Mouse (Mus musculus): ENCODE data around the gene Serpinb6b. TPM values are rescaled to one million over a fixed set of nuclear protein-coding genes. Genes with fewer than 3 reads are reported as not detected.

Serpinb6b gene
- polyA plus RNA-seq, 1 experiment, result 15.9 TPM

- no peak for TF ChIP-seq CTCF (IDR thresholded peaks at IDR 0.05; ENCODE audit: borderline replicate concordance, control insufficient read depth, extremely low read depth, insufficient read depth, low read length, poor library complexity)
- TF ChIP-seq POLR2A (IDR thresholded peaks at IDR 0.05; ENCODE audit: control insufficient read depth, extremely low read depth, insufficient read depth, low read length, poor library complexity), result no peak
- no peak overlapping the region for H3K27ac ChIP-seq (ENCODE audit: control insufficient read depth, insufficient read depth, low read length)
- no peaks in the 10 kb centered on the region for H3K27me3 ChIP-seq (ENCODE audit: control insufficient read depth, insufficient read depth, low read length)
- DNase-seq, result no peak
- H3K36me3 ChIP-seq (ENCODE audit: control insufficient read depth, insufficient read depth, low read length), result 0 out of 2 replicates have a peak, but pooled peaks cover 13% of the 10 kb centered on the region
- no peaks in the 10 kb centered on the region for H3K4me1 ChIP-seq (replicated peaks; ENCODE audit: control insufficient read depth, insufficient read depth, low read length)
- H3K4me3 ChIP-seq (ENCODE audit: control insufficient read depth, insufficient read depth, low read length), result no peak overlapping the region
- 89% methylated on average over 2 of the region's 2 CpGs for WGBS
These were observed 9.3 kb downstream of the Serpinb6b start for GRCm38 (mm10) chr13:32974268-32974667.

- Histone ChIP-seq H3K27ac (ENCODE audit: control insufficient read depth, insufficient read depth, low read length) (no peak overlapping the region), H3K4me1 (replicated peaks; ENCODE audit: control insufficient read depth, insufficient read depth, low read length) (no peaks in the 10 kb centered on the region), H3K27me3 (ENCODE audit: control insufficient read depth, insufficient read depth, low read length) (no peaks in the 10 kb centered on the region), H3K36me3 (ENCODE audit: control insufficient read depth, insufficient read depth, low read length) (0 out of 2 replicates have a peak, but pooled peaks cover 13% of the 10 kb centered on the region), H3K4me3 (ENCODE audit: control insufficient read depth, insufficient read depth, low read length) (no peak overlapping the region)
- 92% methylated on average over 3 of the region's 3 CpGs for WGBS
- no peak for DNase-seq
- no peak for TF ChIP-seq POLR2A (IDR thresholded peaks at IDR 0.05; ENCODE audit: control insufficient read depth, extremely low read depth, insufficient read depth, low read length, poor library complexity)
- TF ChIP-seq CTCF (IDR thresholded peaks at IDR 0.05; ENCODE audit: borderline replicate concordance, control insufficient read depth, extremely low read depth, insufficient read depth, low read length, poor library complexity), result no peak
These were observed 10.0 kb downstream of the Serpinb6b start for GRCm38 (mm10) chr13:32974889-32975460.

- Histone ChIP-seq H3K4me3 (ENCODE audit: control insufficient read depth, insufficient read depth, low read length) (no peak overlapping the region), H3K27ac (ENCODE audit: control insufficient read depth, insufficient read depth, low read length) (no peak overlapping the region), H3K27me3 (ENCODE audit: control insufficient read depth, insufficient read depth, low read length) (no peaks in the 10 kb centered on the region), H3K4me1 (replicated peaks; ENCODE audit: control insufficient read depth, insufficient read depth, low read length) (no peaks in the 10 kb centered on the region), H3K36me3 (ENCODE audit: control insufficient read depth, insufficient read depth, low read length) (0 out of 2 replicates have a peak, but pooled peaks cover 13% of the 10 kb centered on the region)
- TF ChIP-seq CTCF (IDR thresholded peaks at IDR 0.05; ENCODE audit: borderline replicate concordance, control insufficient read depth, extremely low read depth, insufficient read depth, low read length, poor library complexity), result no peak
- TF ChIP-seq POLR2A (IDR thresholded peaks at IDR 0.05; ENCODE audit: control insufficient read depth, extremely low read depth, insufficient read depth, low read length, poor library complexity), result no peak
- DNase-seq, result no peak
- 97% methylated on average over 2 of the region's 2 CpGs for WGBS
These were observed 10.7 kb downstream of the Serpinb6b start for GRCm38 (mm10) chr13:32975710-32976109.

GRCm38 (mm10) chr13:32982556-32983042 lies 17.6 kb downstream of the Serpinb6b start:
- 78% methylated on average over 4 of the region's 4 CpGs for WGBS
- Histone ChIP-seq H3K4me3 (ENCODE audit: control insufficient read depth, insufficient read depth, low read length) (no peak overlapping the region), H3K36me3 (ENCODE audit: control insufficient read depth, insufficient read depth, low read length) (0 out of 2 replicates have a peak, but pooled peaks cover 5% of the 10 kb centered on the region), H3K27ac (ENCODE audit: control insufficient read depth, insufficient read depth, low read length) (no peak overlapping the region), H3K4me1 (replicated peaks; ENCODE audit: control insufficient read depth, insufficient read depth, low read length) (no peaks in the 10 kb centered on the region), H3K27me3 (ENCODE audit: control insufficient read depth, insufficient read depth, low read length) (no peaks in the 10 kb centered on the region)
- TF ChIP-seq POLR2A (IDR thresholded peaks at IDR 0.05; ENCODE audit: control insufficient read depth, extremely low read depth, insufficient read depth, low read length, poor library complexity) (no peak), CTCF (IDR thresholded peaks at IDR 0.05; ENCODE audit: borderline replicate concordance, control insufficient read depth, extremely low read depth, insufficient read depth, low read length, poor library complexity) (no peak)
- no peak for DNase-seq

GRCm38 (mm10) chr13:32986256-32986655 lies 21.2 kb downstream of the Serpinb6b start:
- H3K36me3 ChIP-seq (ENCODE audit: control insufficient read depth, insufficient read depth, low read length), result no peaks in the 10 kb centered on the region
- H3K27me3 ChIP-seq (ENCODE audit: control insufficient read depth, insufficient read depth, low read length), result no peaks in the 10 kb centered on the region
- no peak overlapping the region for H3K27ac ChIP-seq (ENCODE audit: control insufficient read depth, insufficient read depth, low read length)
- no peak for DNase-seq
- H3K4me3 ChIP-seq (ENCODE audit: control insufficient read depth, insufficient read depth, low read length), result no peak overlapping the region
- no peak for TF ChIP-seq POLR2A (IDR thresholded peaks at IDR 0.05; ENCODE audit: control insufficient read depth, extremely low read depth, insufficient read depth, low read length, poor library complexity)
- TF ChIP-seq CTCF (IDR thresholded peaks at IDR 0.05; ENCODE audit: borderline replicate concordance, control insufficient read depth, extremely low read depth, insufficient read depth, low read length, poor library complexity), result no peak
- no peaks in the 10 kb centered on the region for H3K4me1 ChIP-seq (replicated peaks; ENCODE audit: control insufficient read depth, insufficient read depth, low read length)

GRCm38 (mm10) chr13:32993152-32993893 lies 28.3 kb downstream of the Serpinb6b start:
- Histone ChIP-seq H3K27ac (ENCODE audit: control insufficient read depth, insufficient read depth, low read length) (no peak overlapping the region), H3K4me3 (ENCODE audit: control insufficient read depth, insufficient read depth, low read length) (no peak overlapping the region), H3K36me3 (ENCODE audit: control insufficient read depth, insufficient read depth, low read length) (no peaks in the 10 kb centered on the region), H3K27me3 (ENCODE audit: control insufficient read depth, insufficient read depth, low read length) (no peaks in the 10 kb centered on the region), H3K4me1 (replicated peaks; ENCODE audit: control insufficient read depth, insufficient read depth, low read length) (peaks cover 4% of the 10 kb centered on the region)
- TF ChIP-seq POLR2A (IDR thresholded peaks at IDR 0.05; ENCODE audit: control insufficient read depth, extremely low read depth, insufficient read depth, low read length, poor library complexity) (no peak), CTCF (IDR thresholded peaks at IDR 0.05; ENCODE audit: borderline replicate concordance, control insufficient read depth, extremely low read depth, insufficient read depth, low read length, poor library complexity) (no peak)
- DNase-seq, result peak; percentile 16
- 47% methylated on average over 10 of the region's 10 CpGs for WGBS

Measured in thymus, adult 2 months (tissue).